Mouse (Mus musculus) retina, embryonic 14.5 days (tissue): ENCODE data around the gene Chst8.

ENCODE experiments used
- DNase-seq: peaks from one replicate; pipeline ENCODE4 v3.0.0-alpha.2; 2015; ENCODE audit warnings: low spot score

Chst8 gene

DNA sequence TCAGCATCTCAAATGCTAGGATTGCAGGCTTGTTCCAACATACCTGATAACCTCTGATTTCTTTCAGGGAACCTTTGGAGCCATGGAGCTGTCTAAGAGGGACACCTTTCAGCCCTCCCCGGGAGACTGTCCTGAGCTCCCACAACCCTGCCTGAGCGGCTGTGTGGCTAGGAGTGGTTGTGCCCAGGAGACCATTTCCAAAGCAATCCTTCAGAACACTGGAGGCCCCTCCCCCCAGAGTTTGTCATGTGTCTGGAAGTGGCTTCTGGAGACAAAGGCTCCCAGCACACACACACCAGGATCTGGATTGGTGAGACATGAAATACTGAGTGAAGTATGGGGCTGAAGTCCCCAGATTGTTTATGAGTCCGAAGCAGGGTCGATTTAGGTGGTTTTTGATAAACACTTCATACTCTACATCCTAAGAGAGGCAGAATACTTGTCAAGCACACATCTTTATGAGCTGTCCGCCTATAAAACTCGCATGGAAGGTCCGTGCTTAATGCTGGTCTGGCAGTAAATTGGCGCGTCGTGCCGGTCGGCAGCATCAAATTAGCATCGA is 12.5 kb downstream of the Chst8 start:
- DNase-seq: peak; percentile 42

DNA sequence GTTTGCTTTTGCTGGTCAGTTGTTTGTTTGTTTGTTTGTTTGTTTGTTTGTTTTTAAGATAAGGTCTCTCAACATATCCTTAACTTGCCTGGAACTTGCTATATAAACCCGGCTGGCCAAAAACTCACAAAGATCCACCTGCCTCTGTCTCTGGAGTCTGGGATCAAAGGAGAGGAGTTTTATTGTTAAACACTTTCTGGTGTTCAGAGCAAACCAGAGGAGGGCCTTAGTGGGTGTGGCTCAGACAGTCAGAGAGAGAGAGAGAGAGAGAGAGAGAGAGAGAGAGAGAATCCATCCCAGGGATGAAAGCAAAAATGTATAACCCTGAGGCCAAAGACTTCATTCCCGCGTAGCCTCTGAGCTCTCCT is 13.1 kb downstream of the Chst8 start:
- DNase-seq: no peak

DNA sequence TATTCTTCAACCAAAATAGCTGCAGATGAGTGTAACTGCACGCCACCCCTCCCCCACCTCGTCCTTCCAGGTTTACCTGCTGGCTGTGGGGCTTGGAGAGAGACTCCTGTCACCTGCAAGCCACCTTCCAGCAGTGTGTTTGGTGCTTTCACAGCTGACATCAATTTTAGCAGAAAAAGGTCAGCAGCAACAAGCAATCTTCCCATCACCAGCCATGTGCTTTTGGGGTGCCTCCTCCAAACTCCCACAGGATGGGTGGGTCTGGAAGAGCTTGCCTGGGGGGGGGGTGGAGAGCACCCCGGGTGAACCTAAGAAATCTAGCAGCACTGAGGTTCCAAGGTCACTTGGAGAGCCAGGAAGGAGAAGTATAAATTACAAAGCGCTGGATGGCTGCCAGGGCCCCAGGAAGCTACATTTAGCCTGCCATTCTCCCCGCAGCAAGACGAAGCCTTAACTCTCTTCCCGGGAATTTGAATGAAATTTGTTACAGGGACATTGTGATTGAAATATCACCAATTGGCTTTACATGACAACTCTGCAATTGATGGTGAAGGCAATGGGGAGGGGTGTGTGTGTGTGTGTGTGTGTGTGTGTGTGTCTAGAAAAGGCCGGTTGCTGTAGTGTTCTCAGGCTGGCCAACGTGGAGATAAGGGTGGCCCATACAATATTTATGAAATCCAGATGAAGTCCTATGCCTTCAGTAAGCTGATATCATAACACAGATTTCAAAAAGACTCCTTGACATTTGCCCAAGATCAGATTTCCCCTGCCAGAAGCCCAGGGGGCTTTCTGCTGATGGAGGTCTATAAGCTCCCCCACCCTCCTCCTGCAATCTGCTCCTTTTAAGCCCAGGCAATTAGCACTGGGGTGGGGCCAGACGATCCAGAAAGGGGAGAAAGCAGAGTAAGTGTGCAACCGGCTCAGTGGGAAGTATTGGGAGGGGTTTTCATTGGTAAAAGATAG is 13.8 kb downstream of the Chst8 start:
- DNase-seq: peak; percentile 27

DNA sequence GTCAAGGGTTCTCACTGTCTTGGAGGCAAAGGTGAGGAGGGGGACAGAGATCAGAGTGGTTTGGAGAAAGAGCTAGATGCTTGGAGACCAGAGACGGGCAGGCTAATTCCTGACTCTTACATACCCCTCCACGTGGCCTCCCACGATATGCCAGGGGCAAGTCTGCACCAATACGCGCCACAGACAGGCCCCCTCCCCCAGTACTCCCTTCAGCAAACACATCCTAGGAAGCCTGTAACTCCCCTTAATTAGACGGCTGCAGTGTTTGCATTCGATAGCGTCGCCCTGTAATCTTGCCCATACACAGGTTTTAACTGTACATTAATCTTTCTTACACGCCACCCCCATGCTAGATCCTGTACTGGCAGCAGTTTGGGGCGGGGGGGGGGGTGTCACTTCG is 14.5 kb downstream of the Chst8 start:
- no peak for DNase-seq

DNA sequence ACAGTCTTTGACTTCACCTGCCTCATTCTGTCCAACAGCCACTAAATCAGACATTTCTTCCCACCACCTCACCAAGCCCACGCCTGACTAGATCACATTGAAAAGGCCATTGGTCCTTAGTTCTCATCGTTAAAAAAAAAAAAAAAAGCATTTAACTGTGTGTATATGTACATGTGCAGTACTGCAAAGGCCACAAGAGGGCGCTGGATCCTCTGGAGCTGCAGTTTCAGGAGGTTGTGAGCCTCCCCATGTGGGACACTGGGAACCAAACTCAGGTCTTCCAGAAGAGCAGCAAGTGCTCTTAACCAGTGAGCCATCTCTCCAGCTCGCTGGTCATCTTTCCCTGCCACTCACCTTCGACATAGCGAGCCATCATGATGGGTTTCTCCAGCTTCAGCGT is 22.1 kb downstream of the Chst8 start:
- no peak for DNase-seq

DNA sequence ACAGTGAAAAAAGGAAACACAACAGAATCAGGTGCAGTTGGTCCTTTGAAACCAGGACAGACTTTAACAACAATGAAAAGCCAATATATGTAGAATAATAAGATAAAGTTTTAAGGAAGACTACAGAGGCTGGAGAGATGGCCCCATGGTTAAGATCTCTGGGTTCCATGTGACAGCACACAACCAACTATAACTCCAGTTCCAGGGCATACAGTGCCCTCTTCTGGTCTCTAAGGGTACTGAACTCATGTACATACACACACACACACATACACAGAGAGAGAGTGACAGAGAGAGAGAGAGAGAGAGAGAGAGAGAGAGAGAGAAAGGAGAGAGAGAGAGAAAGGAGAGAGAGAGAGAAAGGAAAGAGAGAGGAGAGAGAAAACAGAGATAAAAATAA is 25.3 kb downstream of the Chst8 start:
- no peak for DNase-seq

DNA sequence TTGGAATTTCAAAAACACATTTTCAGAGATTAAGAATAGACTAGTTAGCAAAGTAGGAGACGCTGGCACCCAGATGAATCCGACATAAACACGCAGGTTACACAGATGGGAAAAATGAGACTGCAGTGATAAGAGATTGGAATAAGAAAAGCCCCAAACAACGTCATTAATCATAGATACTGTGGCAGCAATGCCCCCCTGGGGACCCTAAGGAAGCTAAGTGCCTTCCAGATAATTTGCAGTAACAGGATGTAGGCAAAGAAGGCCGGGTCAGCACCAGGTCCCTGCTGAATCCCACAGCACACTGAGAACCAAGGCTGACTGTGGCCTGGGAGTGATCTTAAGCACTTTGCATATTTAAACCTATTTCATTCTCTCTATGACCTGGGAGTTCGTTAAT is 27.5 kb downstream of the Chst8 start:
- no peak for DNase-seq

DNA sequence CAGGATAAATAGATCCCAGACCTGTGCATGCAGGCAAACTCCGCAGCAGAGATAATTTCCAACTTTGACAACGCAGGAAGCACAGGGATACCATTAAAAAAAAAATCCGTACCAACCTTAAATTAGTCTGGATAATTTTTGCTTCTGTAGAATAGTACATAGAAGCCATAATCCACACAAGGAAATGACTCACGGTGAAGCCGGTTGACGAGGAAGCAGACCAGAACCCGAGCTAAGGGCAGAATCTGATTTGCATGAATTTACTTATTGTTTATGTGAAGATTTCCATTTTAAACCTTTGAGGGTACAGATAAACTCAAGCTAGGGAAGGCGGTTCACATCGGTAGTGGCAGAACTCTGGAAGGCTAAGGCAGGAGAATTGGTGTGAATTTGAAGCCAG is 28.0 kb downstream of the Chst8 start:
- no peak for DNase-seq

DNA sequence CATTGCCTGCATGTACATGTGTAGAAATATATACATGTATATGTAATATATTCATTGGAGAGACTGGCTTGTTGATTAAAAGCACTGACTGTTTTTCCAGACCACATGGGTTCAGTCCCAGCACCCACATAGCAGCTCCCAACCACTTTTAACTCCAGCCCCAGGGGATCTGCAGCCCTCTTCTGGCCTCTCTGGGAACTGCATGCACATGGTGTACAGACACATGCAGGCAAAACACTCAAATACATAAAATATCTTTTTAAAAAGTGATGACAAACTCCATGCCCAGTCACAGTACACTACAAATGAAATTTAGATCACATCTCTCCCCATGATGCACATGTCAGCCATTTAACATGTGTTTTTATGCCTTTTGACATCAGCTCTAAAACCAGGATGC is 30.5 kb downstream of the Chst8 start:
- DNase-seq: no peak

DNA sequence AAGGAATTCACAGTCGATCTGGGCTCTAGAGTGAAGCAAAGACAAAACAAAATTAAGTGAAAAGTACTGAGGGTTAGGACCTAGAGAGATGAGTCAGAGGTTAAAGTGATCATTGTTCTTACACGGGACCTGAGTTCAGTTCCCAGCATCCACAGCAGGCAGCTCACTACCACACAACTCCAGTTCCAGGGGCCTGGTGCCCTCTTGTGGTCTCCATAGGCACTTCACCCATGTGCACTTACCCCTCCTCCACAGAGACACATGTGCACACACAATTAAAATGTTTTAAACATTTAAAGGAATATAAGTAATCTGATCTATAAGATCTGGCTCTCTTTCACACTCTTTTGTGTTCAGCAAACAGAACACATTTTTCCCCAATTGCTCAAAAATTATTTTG is 31.3 kb downstream of the Chst8 start:
- no peak for DNase-seq

DNA sequence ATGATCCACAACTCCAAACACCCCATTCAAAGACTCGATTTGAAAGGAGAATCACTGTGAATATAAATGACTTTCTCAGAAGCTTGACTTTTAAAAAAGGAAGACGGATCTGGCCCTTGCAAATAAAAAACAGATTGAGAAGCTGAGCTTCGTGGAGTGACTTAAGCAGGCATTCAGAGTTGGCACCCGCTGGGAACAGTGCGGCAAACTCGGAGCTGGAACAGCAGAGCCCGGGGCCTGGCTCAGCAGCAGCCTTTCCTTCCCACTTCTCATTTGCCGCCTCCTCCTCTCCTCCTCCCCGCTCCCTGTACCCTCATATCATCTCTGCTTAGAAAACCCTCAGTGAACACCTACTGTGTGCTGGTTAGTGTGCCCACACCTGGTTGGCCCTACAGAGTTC is 34.1 kb downstream of the Chst8 start:
- DNase-seq: no peak

DNA sequence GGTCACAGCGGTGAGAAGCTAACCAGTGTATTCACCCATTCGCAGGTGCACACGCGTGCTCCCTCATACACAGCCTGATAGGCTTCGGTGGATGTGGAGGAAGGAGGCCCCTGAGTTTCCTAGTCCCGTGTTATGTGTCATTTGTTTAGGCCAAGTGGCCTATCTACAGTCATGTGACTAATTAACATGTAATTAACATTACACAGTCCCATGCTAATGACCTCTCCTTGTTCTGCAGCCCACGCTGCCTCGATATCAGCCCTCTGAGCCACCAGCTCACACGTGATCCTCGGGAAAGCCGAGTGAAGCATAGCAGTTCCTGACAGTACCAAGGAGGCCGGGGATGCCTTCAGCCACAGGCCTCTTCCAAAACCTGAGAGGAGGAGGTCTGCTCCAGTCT is 36.9 kb downstream of the Chst8 start:
- DNase-seq: no peak

DNA sequence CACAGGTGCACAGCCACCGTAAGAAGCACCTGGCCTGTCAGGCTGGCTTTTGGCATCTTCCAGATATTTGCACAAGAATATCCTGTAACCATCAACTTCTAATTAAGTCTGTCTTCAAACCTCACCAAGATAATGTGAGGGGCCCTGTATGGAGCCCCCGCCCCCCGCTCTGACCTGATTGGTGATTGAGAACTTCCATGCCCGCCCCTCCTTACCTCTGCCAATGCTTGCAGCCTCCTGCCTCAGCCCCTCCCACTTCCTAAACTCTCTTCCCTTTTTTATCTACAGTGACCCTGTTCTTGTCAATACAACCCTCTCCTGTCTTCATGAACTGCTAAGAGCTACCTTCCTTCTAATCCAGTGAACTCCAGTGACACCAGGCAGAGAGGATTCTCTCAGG is 37.6 kb downstream of the Chst8 start:
- DNase-seq: no peak

DNA sequence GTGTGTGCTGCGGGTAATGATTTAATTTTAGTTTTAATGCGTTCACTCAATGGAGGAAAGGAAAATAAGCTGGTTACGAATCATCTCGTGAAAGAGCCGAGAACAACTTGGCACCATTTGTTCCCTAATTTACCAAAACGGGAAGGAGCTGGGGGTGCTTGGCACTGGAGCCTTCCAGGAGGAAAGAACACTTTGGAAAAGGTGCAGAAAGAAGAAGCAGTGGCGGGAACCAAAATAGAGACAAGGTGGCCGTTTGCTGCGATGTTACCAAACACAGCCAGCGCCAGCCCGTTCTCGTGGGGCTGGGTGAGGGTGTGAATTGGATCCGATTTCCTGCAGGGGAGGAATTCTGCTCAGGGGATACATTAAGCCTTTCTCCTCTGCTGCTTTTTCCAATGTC is 38.5 kb downstream of the Chst8 start:
- DNase-seq: no peak

DNA sequence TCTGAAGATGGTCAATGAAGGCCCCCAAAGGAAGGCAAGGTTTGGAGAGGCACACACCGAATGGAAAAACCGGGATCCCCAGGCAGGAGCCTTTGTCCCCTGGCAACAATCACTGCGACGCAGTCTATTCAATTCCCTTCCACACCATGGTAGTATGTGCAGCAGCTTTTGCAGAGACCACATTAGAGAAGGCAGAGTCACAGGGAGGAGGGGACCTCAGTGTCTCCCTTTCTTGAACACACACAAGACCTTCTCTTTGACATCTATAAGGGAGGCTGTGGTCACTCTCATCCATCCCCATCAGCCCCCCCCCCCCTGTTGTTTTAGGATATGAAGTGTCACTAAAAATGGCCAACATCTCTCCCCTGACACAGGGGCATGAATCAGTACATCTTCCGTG is 39.2 kb downstream of the Chst8 start:
- DNase-seq: no peak

DNA sequence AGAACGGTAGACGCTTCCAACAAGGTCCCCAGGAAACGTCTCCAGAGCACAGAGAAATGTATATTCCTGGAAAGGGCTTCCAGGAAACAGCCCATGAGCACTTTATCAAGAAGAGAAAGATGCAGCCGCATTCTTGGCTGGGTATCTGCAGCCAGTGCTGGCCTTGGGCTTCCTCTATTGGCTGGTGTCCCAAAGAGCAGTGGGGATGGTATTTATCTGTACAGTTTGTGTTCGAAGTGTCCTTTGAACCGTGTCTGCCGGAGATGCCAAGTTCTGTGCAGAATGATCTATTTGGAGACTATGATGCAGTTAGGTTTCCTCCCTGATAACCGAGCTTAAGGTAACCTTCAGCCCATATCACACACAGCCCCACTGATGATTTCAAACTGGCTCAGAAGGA is 43.0 kb downstream of the Chst8 start:
- no peak for DNase-seq

DNA sequence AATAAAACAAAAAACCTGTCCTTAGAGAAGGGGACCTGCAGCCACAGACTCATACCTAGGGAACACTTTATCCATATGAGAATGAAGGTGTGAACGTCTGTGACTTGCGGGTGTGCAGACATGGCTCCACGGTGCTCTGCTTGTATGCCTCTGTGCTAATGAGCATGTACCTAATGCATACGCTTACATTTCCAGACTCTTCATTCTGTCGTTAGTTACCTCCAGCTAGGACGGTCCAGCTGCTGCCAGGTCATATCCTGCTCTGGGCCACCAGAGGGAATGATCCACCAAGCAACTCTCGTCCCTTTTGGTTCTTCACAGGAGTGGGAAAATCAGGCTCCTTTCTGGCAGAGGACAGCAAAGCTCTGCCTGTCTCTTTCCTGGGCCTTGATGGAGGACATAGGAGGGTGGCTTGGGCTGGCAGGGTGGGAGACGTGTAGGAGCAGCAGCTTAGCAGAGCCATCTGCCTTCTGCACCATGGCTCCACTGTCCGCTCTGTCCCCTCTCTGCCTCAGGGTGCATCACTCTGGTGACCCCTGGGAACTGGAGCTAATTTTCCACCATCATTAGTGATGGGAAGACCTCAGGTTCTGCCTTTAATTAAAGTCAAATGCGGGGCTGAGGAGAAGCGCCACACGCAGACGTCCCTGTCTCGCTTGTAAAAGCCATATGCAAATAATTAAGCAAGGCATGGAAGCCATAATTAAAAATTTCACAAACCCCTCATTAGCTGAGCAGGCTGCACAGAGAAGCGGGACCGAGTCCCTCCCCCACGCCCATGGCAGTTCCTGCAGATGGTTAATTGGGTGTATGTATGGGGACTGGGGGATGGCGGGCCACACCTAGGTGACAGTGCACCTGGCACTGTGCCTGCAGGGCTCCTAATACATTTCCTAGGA is 48.0 kb downstream of the Chst8 start:
- peak; percentile 36 for DNase-seq

DNA sequence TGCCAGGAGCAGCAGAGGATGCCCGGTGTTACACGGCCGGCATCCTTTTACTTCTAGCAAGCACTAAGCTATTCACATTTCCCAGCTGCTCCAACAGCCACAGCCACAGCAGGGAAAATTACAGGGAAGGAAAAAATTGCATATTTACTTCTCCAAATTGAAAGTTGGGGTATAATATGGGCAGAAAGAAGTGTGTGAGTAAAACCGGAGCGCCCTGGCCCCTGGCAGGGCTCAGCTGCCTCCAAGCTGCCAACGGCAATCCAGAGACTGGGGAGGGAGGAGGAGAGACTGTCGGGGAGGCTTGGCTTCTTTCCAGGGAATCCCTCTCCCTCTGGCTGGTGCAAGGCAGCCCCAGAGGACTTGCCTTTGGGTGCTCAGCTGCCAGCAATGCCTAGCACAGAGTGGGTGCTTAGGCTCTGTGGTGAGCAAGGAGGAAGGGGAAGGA is 53.1 kb downstream of the Chst8 start:
- DNase-seq: no peak

DNA sequence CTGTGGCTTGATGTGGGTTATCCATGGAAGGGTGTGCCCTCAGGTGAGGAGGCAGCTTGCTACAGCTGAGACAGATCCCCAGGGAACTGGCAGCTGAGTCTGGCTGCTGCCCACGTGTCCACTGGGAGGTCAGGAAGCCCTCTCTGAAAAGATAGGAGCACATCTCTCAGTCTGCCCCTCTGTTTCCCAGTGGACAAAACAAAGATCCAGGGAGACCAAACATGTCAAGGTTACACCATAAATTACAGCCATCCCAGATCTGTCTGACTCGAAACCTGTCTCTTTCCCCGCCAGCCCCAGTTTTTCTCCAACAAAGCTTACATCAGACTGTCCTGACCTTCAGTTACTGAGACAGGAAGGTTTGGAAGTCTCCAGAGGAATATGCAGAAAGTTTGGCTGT is 53.8 kb downstream of the Chst8 start:
- no peak for DNase-seq

DNA sequence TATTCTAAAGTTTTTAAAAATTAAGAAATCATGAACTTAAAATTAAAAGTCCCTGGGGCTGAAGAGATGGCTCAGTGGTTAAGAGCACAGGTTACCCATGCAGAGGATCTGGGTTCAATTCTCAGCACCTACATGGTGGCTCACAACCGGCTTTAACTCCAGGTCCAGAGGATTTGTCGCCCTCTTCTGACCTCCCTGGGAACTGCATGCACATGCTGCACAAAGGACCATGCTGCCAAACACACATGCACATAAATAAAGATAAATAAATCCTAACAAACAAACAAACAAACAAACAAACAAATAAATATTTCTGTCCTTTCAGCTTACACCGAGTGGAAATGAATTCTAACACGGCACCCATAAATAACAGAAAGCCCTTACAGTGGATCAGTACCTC is 55.0 kb downstream of the Chst8 start:
- DNase-seq: no peak

DNA sequence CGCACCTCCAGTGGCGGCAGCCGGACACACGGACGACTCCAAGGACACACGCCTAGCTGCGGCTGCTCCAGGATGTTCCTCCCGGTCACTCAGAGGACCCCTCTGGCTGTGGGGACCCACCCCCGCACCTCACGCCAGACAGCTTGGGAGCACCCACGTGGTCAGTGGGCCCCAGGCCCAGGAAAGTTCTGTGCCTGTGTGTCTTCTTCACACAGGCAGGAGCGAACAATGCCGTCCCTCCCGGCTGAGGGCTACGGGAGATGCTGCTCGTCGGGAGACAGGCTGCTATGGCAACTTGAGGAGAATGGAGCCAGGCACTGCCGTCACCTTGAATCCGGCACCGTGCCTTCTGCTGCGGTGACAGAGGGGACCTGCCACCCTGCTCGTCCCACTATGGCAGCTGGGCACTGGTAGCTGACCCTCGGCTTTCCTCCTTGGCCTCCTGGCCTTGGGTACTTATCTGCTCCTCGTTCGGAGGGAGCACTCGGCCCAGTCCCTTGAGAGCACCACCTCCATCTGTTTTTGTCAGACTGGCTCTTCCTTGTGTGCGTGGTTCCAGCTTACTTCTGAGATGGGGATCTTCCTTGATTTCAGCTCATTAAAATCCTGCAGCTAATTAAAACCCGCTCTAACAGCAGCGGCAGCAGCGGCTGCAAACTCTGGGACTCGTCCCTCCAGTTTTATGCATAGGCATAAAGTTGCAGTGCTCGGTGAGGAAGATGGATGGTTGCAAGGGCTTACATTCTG is 59.2 kb downstream of the Chst8 start:
- no peak for DNase-seq

DNA sequence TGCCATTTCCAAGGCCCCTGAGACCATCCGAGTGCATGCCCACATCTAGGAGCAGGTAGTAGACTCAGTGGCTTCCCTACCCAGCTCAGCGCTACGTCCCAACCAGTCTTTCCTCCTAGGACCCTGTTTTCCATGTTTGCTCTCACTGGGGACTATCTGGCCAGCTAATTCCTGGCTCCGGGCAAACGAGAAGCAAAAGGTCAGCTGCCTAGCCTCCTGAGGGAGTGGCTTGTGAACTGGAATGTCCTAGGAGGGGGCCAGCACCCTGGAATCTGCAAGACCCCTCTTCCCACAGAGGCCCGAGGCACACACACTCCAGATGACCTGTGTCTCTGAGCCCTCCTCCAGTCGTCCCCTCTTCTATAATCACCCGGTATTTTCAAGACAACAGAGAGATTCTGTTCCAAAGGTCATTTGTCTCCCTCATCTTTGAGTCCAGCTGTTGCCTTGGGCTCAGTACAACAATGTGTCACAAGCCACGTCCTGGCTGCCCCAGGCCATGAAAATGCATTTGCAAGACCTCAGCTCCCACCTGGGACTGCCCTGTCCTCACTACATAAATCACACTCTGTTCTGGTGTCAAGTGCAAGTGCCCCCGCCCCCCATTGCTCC is 60.3 kb downstream of the Chst8 start:
- no peak for DNase-seq
